Mouse (Mus musculus): Measurements from ENCODE around the gene Serpini1. TPM values are rescaled to one million over a fixed set of nuclear protein-coding genes. Genes with fewer than 3 reads are reported as not detected.

The Serpini1 gene
- polyA plus RNA-seq (2012; rRNA removed), result 136 and 168 TPM in 2 replicates

- peak; percentile 89 to 95 for DNase-seq (ENCODE audit: extremely low spot score in 1 of 2, low spot score in 1 of 2)
Measured at GRCm38 (mm10) chr3:75557292-75557691, at the start of gene Serpini1. Gene Serpini1 (plus strand): TSS chr3:75557547.

GRCm38 (mm10) chr3:75517631-75518250 lies 39.6 kb upstream of the Serpini1 start:
- DNase-seq (ENCODE audit: extremely low spot score in 1 of 2, low spot score in 1 of 2), result peak in 1 of 2 experiments; percentile 76

GRCm38 (mm10) chr3:75521314-75521713 lies 36.0 kb upstream of the Serpini1 start:
- no peak for DNase-seq (ENCODE audit: extremely low spot score in 1 of 2, low spot score in 1 of 2)

- DNase-seq (ENCODE audit: extremely low spot score in 1 of 2, low spot score in 1 of 2), result no peak
Measured at GRCm38 (mm10) chr3:75522527-75522926, 34.8 kb upstream of the Serpini1 start.

GRCm38 (mm10) chr3:75531074-75531473 lies 26.3 kb upstream of the Serpini1 start:
- DNase-seq (ENCODE audit: extremely low spot score in 1 of 2, low spot score in 1 of 2), result no peak

GRCm38 (mm10) chr3:75534045-75534834 lies 23.1 kb upstream of the Serpini1 start:
- no peak for DNase-seq (ENCODE audit: extremely low spot score in 1 of 2, low spot score in 1 of 2)

GRCm38 (mm10) chr3:75541259-75541658 lies 16.1 kb upstream of the Serpini1 start:
- no peak for DNase-seq (ENCODE audit: extremely low spot score in 1 of 2, low spot score in 1 of 2)

GRCm38 (mm10) chr3:75542852-75543251 lies 14.5 kb upstream of the Serpini1 start:
- DNase-seq (ENCODE audit: extremely low spot score in 1 of 2, low spot score in 1 of 2), result no peak

GRCm38 (mm10) chr3:75544287-75544686 lies 13.1 kb upstream of the Serpini1 start:
- DNase-seq (ENCODE audit: extremely low spot score in 1 of 2, low spot score in 1 of 2), result no peak

GRCm38 (mm10) chr3:75551248-75551647 lies 6.1 kb upstream of the Serpini1 start:
- DNase-seq (ENCODE audit: extremely low spot score in 1 of 2, low spot score in 1 of 2), result no peak

- no peak for DNase-seq (ENCODE audit: extremely low spot score in 1 of 2, low spot score in 1 of 2)
Measured at GRCm38 (mm10) chr3:75556121-75556694, 1.1 kb upstream of the Serpini1 start.

GRCm38 (mm10) chr3:75556695-75557291 lies 554 bp upstream of the Serpini1 start, which contains the start of gene Pdcd10:
Gene Pdcd10 (minus strand): TSS chr3:75556856.
- DNase-seq (ENCODE audit: extremely low spot score in 1 of 2, low spot score in 1 of 2), result peak; percentile 99 to 100

GRCm38 (mm10) chr3:75574074-75574473 lies 16.7 kb downstream of the Serpini1 start:
- DNase-seq (ENCODE audit: extremely low spot score in 1 of 2, low spot score in 1 of 2), result no peak

- no peak for DNase-seq (ENCODE audit: extremely low spot score in 1 of 2, low spot score in 1 of 2)
Measured at GRCm38 (mm10) chr3:75575582-75575981, 18.2 kb downstream of the Serpini1 start.

GRCm38 (mm10) chr3:75579352-75579751 lies 22.0 kb downstream of the Serpini1 start:
- no peak for DNase-seq (ENCODE audit: extremely low spot score in 1 of 2, low spot score in 1 of 2)

GRCm38 (mm10) chr3:75583293-75583692 lies 25.9 kb downstream of the Serpini1 start:
- DNase-seq (ENCODE audit: extremely low spot score in 1 of 2, low spot score in 1 of 2), result peak in 1 of 2 experiments; percentile 66

- DNase-seq (ENCODE audit: extremely low spot score in 1 of 2, low spot score in 1 of 2), result peak; percentile 18 to 74
Measured at GRCm38 (mm10) chr3:75584898-75585297, 27.6 kb downstream of the Serpini1 start.

GRCm38 (mm10) chr3:75611019-75611418 lies 53.7 kb downstream of the Serpini1 start:
- no peak for DNase-seq (ENCODE audit: extremely low spot score in 1 of 2, low spot score in 1 of 2)

- peak in 1 of 2 experiments; percentile 15 for DNase-seq (ENCODE audit: extremely low spot score in 1 of 2, low spot score in 1 of 2)
Measured at GRCm38 (mm10) chr3:75624627-75625026, 67.3 kb downstream of the Serpini1 start.

- peak in 1 of 2 experiments; percentile 12 for DNase-seq (ENCODE audit: extremely low spot score in 1 of 2, low spot score in 1 of 2)
Measured at GRCm38 (mm10) chr3:75630988-75631615, 73.8 kb downstream of the Serpini1 start.

- DNase-seq (ENCODE audit: extremely low spot score in 1 of 2, low spot score in 1 of 2), result no peak
Measured at GRCm38 (mm10) chr3:75633221-75633620, 75.9 kb downstream of the Serpini1 start.
